Mouse (Mus musculus): ENCODE data around the gene Prss41. TPM values are rescaled to one million over a fixed set of nuclear protein-coding genes. Genes with fewer than 3 reads are reported as not detected.

Gene Prss41
- total RNA-seq, 4 experiments from 2014 or later = 0.56 to 1.8 (median 1.4) TPM

DNA sequence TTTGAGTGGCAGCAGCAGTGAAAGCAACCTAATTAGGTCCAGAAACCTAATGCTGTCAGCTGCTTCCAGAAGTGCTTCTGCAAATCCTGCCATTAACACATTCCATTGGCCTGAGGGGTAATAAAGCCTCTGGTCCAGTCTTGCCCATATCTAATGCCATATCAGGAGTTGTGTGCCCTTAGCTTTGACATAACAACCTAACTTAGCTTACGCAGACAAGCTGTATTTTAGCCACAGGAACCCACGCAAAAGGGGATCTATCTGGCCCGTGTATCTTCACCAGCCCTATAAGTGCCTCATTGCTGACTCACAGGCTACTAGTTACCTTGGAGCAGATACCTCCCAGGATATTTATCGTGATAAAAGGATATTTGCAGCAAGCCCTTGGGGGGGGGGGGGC is 18.4 kb downstream of the Prss41 start:
- DNase-seq = no peak

DNA sequence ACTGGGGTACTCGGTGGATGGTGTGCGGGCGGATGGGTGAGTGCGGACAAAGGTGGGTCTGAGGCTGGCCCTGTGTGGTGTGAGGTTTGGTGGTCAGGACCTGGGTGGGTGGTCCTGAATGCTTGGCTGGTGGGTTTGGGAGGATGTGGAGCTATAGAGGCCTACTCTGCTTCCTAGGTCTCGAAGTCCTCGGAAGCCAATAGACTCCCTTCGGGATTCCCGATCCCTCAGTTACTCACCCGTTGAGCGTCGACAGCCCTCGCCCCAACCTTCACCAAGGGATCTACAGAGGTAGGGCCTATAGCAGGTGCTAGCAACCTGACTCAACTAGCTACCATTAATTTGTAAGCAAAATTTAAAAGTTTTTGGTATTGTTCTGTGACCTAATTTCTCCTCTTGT is 20.4 kb downstream of the Prss41 start:
- DNase-seq = no peak

DNA sequence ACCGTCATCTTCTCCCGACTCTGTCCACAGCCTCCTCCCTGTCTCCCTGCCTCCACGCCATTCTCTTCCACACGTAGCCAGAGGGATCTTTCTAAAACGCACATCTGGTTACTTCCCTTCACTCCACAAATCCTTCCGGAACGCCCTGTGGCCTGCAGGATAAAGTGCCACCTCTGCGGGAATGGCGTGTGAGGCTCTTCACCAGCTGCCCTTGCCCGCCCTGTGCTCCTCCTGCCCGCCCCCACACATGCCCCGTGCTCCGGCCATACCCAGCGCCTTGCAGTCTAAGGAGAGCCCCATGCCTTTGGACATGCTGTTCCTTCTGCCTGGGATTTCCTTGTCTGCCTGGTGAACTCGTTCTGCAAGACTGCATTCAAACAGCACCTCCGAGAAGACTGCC is 21.0 kb downstream of the Prss41 start:
- no peak for DNase-seq

DNA sequence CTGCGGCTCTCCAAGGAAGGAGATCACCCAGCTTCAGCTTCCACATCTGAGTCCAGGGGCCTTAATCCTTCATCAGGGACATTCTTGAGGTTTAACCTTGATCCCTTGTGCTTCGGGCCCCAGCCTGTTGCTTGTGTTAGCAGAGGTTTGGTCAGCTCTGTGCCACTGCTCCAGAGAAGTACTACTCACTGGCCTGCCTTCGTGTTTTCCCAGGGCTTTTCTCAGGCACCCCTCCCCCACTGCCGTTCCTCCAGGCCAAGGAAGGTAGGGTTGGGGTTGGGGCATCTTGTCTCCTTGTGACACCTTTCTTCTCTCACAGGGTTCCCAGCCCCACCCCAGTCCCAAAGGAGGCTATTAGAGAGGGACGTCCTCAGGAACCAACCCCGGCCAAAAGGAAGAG is 21.9 kb downstream of the Prss41 start:
- DNase-seq = no peak

DNA sequence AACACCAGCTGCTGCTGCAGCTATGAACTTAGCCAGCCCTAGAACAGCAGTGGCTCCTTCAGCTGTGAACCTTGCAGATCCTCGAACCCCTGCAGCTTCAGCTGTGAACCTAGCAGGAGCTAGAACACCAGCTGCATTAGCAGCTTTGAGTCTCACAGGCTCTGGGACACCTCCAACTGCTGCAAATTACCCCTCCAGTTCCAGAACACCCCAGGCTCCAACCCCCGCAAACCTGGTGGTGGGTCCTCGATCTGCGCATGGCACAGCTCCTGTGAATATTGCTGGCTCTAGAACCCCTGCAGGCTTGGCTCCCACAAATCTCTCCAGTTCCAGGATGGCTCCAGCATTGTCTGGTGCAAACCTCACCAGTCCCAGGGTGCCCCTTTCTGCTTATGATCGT is 23.2 kb downstream of the Prss41 start:
- no peak for DNase-seq

DNA sequence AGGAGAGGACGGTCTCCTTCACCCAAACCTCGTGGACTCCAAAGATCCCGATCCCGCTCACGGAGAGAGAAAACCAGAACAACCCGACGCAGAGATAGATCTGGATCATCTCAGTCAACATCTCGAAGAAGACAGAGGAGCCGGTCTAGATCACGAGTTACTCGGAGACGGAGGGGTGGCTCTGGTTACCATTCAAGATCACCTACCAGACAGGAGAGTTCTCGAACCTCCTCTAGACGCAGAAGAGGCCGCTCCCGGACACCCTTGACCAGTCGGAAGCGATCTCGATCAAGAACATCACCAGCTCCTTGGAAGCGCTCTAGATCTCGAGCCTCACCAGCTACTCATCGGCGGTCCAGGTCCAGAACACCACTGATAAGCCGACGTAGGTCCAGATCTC is 24.7 kb downstream of the Prss41 start:
- DNase-seq = no peak

DNA sequence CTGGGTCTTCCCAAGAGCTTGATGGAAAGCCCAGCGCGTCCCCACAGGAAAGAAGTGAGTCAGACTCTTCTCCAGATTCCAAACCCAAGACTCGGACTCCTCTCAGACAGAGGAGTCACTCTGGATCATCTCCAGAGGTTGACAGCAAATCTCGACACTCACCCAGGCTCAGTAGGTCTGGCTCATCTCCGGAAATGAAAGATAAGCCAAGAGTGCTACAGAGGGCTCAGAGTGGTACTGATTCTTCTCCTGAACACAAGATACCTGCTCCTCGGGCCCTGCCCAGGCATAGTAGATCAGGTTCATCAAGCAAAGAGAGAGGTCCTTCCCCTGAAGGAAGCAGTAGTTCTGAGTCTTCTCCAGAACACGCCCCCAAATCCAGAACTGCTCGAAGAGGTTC is 25.4 kb downstream of the Prss41 start:
- DNase-seq = no peak

DNA sequence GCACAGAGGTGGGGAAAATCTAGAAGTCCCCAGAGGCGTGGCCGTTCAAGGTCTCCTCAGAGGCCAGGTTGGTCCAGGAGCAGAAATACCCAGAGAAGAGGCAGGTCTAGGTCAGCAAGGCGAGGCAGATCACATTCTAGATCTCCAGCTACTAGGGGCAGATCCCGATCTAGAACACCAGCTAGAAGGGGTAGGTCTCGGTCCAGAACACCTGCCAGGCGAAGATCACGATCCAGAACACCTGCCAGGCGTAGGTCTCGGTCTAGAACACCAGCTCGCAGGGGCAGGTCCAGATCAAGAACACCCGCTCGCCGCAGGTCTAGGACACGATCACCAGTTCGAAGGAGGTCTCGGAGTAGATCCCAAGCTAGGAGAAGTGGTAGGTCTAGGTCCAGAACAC is 28.3 kb downstream of the Prss41 start:
- no peak for DNase-seq

DNA sequence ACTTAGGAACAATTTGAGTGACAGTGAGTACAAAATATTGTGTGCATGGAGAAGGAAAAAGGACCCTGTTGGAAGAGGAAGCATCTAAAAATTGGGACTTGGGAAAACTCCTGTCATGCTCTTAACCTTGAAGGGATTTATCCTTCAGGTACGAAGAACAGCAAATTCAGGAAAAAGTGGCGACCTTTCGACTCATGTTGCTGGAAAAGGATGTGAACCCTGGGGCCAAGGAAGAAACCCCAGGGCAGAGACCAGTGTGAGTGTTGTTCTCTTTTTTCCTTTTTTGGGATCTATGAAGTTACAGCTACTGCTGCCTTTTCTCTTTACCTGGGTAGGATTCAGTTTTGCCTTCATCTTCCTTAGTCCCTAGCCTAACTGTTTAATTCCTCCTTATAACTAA is 36.1 kb downstream of the Prss41 start:
- DNase-seq = no peak

DNA sequence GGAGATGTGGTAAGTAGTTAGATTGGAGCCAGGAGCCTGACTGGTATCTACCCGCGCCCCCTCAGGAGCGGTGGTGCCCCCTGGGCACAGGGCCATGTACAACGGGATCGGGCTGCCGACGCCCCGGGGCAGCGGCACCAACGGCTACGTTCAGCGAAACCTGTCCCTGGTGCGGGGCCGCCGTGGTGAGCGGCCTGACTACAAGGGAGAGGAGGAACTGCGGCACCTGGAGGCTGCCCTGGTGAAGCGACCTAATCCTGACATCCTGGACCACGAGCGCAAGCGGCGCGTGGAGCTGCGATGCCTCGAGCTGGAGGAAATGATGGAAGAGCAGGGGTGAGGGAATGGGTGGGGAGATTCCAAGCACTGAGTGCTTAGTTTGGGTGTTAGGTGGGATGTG is 37.1 kb downstream of the Prss41 start:
- DNase-seq = no peak

DNA sequence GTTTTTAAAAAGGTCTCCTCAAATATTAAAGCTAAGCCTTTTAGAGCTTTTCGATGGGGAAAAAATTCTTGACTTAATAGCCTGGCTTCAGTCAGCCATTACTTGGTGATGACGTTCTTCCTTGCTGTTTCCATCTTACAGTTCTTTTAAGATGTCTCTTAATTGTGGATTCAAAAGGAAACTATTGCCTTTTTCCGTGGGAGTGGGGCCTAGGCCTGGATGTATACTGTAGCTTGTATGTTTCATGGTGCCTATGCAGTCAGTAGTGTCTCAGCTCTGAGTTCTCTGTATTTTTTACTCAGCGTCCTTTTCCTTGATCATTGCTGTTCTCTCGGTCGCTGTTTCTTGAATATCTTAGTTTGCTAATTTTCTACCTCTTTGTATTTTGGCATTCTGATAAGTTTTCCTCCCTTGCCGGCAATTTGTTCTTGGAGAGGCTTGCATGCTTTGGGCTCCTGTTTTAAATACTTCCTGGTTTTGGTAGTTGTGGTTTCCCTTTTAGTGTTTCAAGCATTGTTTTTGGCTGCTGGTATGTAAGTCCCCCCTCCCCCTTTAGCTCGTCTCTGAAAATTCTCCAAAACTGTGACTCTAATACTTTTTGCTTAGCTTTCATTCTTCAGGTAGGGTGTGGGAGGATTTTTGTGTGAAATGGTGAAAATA is 39.4 kb downstream of the Prss41 start:
- no peak for DNase-seq

DNA sequence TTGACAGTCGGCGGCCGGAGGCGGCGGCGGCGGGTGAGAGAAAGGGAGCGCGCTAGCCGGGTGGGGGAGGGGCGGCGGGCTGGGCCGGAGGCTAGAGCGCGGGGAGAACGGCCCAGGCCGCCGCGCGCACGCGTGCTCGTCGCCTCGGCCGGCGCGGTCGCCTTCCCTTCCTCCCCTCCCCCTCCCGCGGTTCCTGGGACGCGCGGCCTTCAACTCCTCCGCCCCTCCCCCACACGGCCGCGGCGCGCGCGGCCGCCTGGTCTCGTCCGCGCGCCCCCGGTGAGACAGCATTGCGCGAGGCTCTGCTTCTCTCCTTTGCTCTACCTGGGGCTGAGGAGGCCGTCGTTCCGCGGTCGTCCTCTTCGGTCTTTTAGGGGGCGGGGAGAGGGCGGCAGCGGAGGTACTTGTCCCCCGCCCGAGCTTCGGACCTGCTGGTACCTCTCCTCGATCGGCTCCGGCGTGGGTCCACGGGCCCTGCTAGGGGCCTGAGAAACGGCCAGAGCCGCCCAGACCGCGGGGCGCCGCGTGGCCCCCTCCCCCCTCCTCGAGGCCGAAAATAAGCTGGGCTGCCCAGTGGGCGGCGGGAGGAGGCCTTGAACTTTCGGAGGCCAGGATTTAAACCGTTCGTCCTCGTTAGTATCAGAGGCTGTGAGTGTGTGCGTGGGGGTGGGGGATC is 40.5 kb downstream of the Prss41 start:
- DNase-seq = peak; percentile 69

DNA sequence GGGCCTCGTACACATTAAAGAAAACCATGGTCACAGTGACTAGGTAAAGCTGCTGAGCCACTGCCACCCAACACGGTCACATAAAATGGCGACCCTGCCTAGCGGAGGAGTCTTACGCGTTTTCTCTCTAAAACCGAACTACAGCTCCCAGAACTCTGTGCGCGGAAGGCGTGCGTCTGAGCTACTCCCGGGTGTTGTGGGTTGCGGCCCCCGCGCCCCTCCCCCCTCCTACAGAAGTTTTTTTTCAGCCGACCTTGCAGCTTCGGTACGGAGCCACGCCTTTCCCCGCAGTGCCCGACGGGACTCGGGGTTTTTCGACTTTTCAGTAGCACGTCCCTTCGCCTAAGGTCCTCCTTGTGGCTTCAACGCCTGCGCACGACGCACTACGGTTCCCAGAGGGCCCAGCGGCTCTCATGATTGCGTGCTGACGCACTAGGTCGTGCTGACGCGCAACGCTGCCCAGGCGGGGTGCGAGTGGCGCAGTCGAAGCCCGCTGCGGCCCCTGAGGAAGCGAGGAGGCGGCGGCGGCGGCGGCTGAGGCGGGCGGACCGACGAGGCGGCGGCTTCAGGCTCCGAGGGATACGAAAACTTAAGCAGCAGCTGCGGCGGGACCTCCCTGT is 41.1 kb downstream of the Prss41 start:
- peak; percentile 98 for DNase-seq

DNA sequence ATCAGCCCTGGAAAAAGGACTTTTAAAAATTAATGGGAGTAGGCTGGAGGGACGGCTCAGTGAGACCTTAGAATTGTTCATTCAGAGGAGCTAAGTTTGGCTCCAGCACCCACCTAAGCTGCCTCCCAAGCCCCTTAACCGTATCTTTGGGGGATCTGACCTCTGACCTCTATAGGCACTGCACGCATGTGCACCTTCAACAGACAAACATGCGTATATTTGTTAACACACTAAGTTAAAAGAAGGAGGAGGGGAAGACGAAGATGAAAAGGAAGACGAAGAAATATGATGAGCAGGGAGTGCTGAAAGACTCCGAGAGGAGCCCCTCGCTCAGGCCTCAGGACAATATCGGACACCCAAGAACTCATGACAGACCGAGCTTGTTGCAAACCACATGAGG is 42.3 kb downstream of the Prss41 start:
- no peak for DNase-seq

DNA sequence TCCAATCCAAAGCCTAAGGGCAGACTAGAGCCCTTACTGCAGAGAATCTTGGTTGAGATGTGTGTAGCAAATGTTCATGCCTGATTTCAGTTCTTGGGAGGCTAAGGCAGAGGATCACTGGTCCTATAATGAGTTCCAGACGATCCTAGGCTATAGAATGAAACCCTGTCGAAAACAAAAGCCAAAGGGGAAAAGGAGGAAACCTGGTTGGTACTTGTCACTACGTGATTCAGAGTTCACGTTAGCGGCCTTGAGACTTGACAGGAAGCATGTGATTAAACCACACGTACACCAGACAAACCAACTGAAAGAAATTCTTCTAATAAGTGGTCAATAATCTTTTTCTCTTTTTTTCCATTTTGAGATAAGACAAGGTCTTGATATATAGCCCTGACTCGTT is 46.7 kb downstream of the Prss41 start:
- no peak for DNase-seq

DNA sequence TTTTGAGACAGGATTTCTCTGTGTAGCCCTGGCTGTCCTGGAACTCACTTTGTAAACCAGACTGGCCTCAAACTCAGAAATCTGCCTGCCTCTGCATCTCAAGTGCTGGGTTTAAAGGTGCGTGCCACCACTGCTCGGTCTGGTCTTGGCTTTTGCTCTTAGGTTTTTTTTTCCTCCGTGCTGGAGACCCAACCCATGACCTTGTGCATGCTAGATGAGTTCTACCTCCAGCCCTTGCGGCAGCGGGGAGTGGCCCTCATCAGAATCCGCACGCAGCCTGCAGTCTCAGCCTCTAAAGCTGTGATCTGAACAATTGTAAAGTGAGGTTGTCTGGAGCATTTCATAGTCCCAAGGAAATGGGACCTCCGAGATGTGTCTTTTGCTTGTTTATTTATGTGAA is 48.6 kb downstream of the Prss41 start:
- no peak for DNase-seq

DNA sequence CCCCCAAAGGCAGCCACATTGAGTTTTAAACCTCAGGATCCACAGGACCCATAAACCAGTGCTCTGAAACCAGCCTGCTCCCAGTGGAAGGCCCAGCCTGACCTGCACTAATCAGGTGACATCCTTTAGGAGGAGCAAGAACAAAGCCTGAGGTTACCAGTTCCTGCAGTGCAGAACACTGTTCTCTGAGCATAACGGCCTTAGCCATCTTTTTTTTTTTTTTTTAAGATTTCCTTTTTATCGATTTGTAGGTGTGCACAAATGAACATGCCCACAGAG is 53.0 kb downstream of the Prss41 start:
- DNase-seq = no peak

DNA sequence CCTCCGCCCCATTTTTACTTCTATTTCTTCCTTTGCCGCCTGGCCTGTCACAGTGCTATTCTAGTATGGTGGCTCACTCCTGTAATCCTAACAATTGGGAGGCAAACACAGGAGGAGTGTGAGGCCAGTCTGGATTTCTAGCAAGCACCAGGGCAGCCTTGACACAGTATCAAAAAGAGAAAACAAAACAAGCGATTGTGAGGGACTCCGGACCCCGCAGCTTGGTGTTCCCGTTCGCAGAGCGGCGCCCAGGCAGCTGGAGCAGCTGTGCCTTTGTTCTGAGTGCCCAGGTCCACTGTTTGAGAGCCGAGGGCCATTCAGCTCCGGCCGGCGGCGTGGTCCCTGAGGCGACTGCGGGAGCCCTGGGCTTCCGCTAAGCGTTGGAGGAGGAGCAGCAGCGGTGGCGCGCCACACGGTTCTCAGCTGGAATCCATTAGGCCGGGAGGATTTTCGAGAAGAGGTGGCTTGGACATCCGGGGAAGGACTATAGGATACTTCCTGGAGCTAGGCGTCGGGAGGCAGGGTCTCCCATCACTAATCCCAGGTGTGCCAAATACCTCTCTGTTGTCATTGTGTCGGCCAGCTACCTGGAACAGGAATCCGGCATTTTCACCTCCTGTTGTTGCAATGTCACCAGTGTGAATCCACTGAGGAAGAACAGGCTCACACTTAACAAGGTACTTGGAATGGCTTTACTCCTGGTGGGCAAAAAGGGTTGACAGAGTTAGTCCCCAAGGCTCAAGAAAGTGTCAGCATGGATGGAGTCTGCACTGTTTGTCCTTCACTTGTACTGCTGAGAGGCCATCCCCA is 53.5 kb downstream of the Prss41 start, which contains the start of gene Srrm2:
Gene Srrm2 (plus strand): TSS at position 264 of the 810 bp plus-strand sequence.
- peak; percentile 40 for DNase-seq

DNA sequence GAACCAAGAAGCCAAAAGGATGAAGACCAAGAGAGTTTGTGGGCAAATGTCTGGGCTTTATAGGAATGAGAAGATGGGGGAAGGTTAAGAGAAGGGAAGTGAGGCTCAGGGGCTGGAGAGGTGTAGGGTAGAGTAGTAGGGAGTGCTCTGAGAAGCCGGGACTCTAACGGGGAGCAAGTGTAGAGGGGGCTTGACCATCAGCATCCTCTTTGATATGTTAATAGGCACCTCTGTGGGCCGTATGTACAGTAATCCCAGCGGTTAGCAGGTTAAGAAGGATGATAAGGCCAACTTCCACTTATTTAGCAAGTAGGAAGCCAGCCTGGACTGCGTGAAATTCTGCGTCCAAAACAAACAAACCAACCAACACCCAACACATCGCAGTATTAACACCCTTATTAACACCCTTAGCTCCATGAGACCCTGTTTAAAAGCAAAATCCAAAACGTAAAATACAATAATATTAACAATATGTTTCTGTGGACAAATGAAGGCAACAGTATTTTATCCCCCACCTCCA is 54.2 kb downstream of the Prss41 start:
- DNase-seq = no peak

DNA sequence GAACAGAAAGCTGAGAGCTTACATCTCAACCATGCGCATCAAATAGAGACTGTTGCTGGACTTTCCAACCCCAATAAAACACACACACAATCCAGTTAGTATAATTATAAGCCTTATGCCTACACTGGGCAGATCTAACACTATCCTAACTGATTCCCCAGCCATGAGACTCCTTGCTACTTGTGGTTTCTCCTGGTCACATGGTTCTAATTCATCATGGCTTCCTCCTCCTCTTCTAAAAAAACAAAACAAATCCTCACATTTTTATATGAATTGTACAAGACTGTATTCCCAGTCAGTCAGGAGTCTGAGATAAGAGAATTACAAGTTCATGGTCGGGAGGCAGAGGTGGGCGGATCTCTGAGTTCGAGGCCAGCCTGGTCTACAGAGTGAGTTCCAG is 55.0 kb downstream of the Prss41 start:
- no peak for DNase-seq

Data from adrenal gland, adult 8-10 months (tissue).